Mouse (Mus musculus): ENCODE measurements around the gene Tmem141. TPM values are rescaled to one million over a fixed set of nuclear protein-coding genes. Genes with fewer than 3 reads are reported as not detected.
A peak's percentile ranks its signal among the peaks of the same experiment; 100 is the strongest.

The Tmem141 gene
- polyA plus RNA-seq, 1 experiment from 2014 or later = 13.4 TPM

DNA sequence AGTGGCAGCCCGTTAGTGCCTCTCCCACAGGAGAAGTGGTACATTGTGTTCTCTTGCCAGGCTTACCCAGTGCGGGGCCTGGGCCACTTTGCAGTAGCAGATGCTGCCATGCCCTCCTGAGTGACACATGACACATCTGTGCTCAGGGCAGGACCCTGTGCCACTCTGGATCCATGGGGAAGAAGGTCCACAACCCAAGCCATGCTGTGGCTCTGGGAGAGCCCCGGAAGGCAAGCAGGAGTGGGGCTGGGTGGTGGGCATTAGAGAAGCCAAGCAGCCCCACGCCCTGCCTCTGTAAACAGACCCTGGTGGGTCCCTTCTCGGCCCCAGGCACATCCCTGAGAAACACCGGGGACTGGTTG lies 38.7 kb downstream of the Tmem141 start:
- Histone ChIP-seq H3K27me3 (replicated peaks; ENCODE audit: control insufficient read depth, insufficient read depth, low read length) (peaks cover 31% of the 10 kb centered on the region), H3K36me3 (ENCODE audit: control insufficient read depth, insufficient read depth, low read length) (peaks cover 11% of the 10 kb centered on the region), H3K9me3 (ENCODE audit: control insufficient read depth, low read length) (no peaks in the 10 kb centered on the region), H3K27ac (ENCODE audit: low read depth, low read length) (no peak overlapping the region), H3K4me2 (no peak overlapping the region), H3K9ac (ENCODE audit: low read depth, low read length) (no peak overlapping the region), H3K4me3 (ENCODE audit: low read depth, low read length) (no peak overlapping the region), H3K4me1 (replicated peaks; ENCODE audit: control insufficient read depth, insufficient read depth, low read length) (peaks cover 26% of the 10 kb centered on the region)
- no peak for DNase-seq (ENCODE audit: low spot score)
- 82% methylated on average over 6 of the region's 6 CpGs for WGBS
- ATAC-seq (replicated peaks; ENCODE audit: low FRiP score) = no peak

DNA sequence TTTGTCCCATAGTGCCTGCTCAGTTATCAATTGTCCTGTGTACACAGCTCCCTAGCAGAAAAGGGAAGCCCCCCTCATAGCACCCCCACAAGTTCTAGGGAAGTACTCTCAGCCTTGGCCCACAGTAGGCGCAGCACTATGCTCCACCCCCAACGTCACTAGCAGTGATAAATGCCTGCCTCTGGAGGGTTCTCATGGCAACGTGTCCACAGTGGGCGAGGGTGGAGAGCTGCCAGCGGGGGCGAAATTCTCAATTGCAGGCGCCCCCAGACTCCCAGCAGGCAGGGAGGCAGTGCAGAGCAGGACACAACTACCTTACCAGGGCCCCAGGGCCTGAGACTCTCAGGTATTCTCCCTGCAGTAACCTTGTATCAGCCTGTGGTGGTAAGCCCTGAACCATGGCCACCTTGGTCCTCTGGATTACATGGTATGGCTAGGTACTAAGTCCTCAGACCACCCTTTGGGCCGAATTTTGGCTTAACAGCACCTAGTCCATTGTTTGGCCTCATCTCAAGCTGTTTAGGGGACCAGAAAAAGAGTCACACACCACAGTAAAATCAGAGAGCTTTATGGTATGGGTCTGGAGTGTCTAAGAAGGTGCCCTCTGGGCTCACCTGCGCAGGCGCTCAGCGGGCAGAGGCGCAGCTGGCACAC lies 39.2 kb downstream of the Tmem141 start:
- no peak overlapping the region for H3K27ac ChIP-seq (ENCODE audit: low read depth, low read length)
- H3K4me1 ChIP-seq (replicated peaks; ENCODE audit: control insufficient read depth, insufficient read depth, low read length) = peaks cover 31% of the 10 kb centered on the region
- no peak for DNase-seq (ENCODE audit: low spot score)
- H3K9ac ChIP-seq (ENCODE audit: low read depth, low read length) = 0 out of 2 replicates have a peak overlapping the region, but pooled peaks have one; percentile 4
- peak; percentile 42; the same call in 1 of the 2 replicates for ATAC-seq (replicated peaks; ENCODE audit: low FRiP score)
- H3K36me3 ChIP-seq (ENCODE audit: control insufficient read depth, insufficient read depth, low read length) = peaks cover 11% of the 10 kb centered on the region
- no peaks in the 10 kb centered on the region for H3K9me3 ChIP-seq (ENCODE audit: control insufficient read depth, low read length)
- peaks cover 36% of the 10 kb centered on the region for H3K27me3 ChIP-seq (replicated peaks; ENCODE audit: control insufficient read depth, insufficient read depth, low read length)
- no peak overlapping the region for H3K4me3 ChIP-seq (ENCODE audit: low read depth, low read length)
- 48% methylated on average over 12 of the region's 12 CpGs for WGBS
- no peak overlapping the region; the same call in 1 of the 2 replicates for H3K4me2 ChIP-seq

DNA sequence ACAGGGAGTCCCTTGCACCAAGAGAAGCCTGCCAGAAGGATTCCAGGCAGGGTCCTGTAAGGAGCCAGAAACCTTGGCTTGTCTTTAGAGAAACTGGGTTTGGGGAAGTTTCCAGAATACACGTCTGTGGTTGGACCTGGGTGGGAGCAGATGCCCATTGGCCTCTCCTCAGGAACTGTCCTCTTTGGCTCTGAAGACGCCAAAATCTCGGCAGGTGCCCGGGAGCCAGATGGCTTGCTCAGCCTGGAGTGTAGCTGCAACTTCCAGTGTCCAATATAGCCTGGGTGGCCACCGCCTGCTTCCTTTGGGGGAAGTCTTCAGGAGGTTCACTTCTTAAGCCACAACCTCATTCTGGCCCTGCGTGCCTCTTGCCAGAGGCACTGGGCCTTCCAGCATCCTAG lies 39.9 kb downstream of the Tmem141 start:
- Histone ChIP-seq H3K27me3 (replicated peaks; ENCODE audit: control insufficient read depth, insufficient read depth, low read length) (peaks cover 43% of the 10 kb centered on the region), H3K4me3 (ENCODE audit: low read depth, low read length) (peak overlapping the region; percentile 34; the same call in 1 of the 2 replicates), H3K9me3 (ENCODE audit: control insufficient read depth, low read length) (no peaks in the 10 kb centered on the region), H3K9ac (ENCODE audit: low read depth, low read length) (no peak overlapping the region), H3K27ac (ENCODE audit: low read depth, low read length) (no peak overlapping the region), H3K4me2 (peak overlapping the region; percentile 66), H3K36me3 (ENCODE audit: control insufficient read depth, insufficient read depth, low read length) (peaks cover 9% of the 10 kb centered on the region), H3K4me1 (replicated peaks; ENCODE audit: control insufficient read depth, insufficient read depth, low read length) (peaks cover 37% of the 10 kb centered on the region)
- DNase-seq (ENCODE audit: low spot score) = no peak
- ATAC-seq (replicated peaks; ENCODE audit: low FRiP score) = 0 out of 2 replicates have a peak, but pooled peaks have one; percentile 21
- 18% methylated on average over 6 of the region's 6 CpGs for WGBS

DNA sequence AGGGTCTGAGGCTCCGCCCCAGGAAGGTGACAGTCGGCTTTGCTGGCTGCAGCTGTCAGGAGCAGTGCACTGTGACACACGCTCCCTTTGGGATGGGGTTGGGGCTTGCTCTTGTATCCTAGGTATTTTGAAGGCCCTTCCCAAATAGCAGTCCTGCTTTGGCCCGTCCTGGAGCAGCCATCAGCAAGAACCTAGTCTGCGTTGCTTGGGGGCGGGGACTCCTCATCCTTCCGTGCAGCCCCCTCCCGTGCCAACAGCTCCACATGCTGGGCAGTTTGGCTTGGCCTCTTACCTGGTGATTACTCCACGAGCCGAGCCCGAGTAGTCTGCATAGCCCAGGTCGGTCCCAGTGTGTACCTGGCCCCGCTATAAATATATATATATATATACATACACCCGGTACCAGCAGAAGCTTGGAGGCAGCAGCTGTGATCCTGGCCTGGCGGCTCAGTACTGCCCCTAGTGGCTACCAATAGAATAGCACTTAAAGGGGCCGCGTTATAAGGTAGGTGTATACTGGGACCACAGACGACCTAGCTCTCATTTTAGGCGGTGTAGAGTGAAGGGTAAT lies 40.4 kb downstream of the Tmem141 start, which contains the start of gene Ajm1:
TSS of gene Ajm1 (minus strand) at position 464 of the 571 bp plus-strand sequence.
- 0 out of 2 replicates have a peak within 1 kb of the TSS, but pooled peaks have one; percentile 4 for H3K9ac ChIP-seq (ENCODE audit: low read depth, low read length)

DNA sequence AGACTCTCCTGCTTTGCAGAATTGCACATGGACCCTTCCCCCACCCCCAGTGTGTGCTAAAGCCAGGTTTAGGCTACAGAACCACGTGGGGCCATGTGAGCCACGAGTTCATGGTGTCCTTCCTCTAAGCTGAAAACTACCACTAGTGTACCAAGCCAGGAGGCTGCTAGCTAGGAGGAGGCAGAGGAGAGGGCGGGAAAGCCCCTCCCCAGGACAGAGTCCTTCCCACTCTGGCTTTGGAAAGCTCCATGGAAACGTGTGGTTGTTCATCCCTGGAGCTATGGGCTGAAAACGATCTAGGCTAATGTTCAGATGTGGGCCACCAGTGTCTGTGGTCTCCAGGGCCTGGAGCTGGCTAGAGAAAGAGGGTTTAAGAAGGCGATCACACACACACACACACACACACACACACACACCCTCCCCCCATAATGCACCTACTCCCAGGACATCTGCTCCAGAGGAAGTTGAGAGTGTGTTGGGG lies 41.1 kb downstream of the Tmem141 start:
- WGBS = 33% methylated on average over 6 of the region's 6 CpGs
- Histone ChIP-seq H3K36me3 (ENCODE audit: control insufficient read depth, insufficient read depth, low read length) (peaks cover 9% of the 10 kb centered on the region), H3K4me1 (replicated peaks; ENCODE audit: control insufficient read depth, insufficient read depth, low read length) (peaks cover 41% of the 10 kb centered on the region), H3K27ac (ENCODE audit: low read depth, low read length) (no peak overlapping the region), H3K4me2 (peak overlapping the region; percentile 66), H3K9ac (ENCODE audit: low read depth, low read length) (no peak overlapping the region), H3K27me3 (replicated peaks; ENCODE audit: control insufficient read depth, insufficient read depth, low read length) (peaks cover 56% of the 10 kb centered on the region), H3K9me3 (ENCODE audit: control insufficient read depth, low read length) (no peaks in the 10 kb centered on the region), H3K4me3 (ENCODE audit: low read depth, low read length) (peak overlapping the region; percentile 15; the same call in 1 of the 2 replicates)
- DNase-seq (ENCODE audit: low spot score) = no peak
- ATAC-seq (replicated peaks; ENCODE audit: low FRiP score) = no peak

More for the DNA sequence above, 40.4 kb downstream of the Tmem141 start, which contains the start of gene Ajm1:
- H3K4me1 ChIP-seq (replicated peaks; ENCODE audit: control insufficient read depth, insufficient read depth, low read length) = peaks cover 37% of the 10 kb centered on the region
- ATAC-seq (replicated peaks; ENCODE audit: low FRiP score) (peak; percentile 74), DNase-seq (ENCODE audit: low spot score) (peak; percentile 66)
- H3K27ac ChIP-seq (ENCODE audit: low read depth, low read length) = no peak within 1 kb of the TSS
- peak within 1 kb of the TSS; percentile 66 for H3K4me2 ChIP-seq
- H3K36me3 ChIP-seq (ENCODE audit: control insufficient read depth, insufficient read depth, low read length) = peaks cover 9% of the 10 kb centered on the region
- peak within 1 kb of the TSS; percentile 34 for H3K4me3 ChIP-seq (ENCODE audit: low read depth, low read length)
- H3K27me3 ChIP-seq (replicated peaks; ENCODE audit: control insufficient read depth, insufficient read depth, low read length) = peaks cover 48% of the 10 kb centered on the region
- WGBS = 7% methylated on average over 19 of the region's 19 CpGs
- no peaks in the 10 kb centered on the region for H3K9me3 ChIP-seq (ENCODE audit: control insufficient read depth, low read length)

DNA sequence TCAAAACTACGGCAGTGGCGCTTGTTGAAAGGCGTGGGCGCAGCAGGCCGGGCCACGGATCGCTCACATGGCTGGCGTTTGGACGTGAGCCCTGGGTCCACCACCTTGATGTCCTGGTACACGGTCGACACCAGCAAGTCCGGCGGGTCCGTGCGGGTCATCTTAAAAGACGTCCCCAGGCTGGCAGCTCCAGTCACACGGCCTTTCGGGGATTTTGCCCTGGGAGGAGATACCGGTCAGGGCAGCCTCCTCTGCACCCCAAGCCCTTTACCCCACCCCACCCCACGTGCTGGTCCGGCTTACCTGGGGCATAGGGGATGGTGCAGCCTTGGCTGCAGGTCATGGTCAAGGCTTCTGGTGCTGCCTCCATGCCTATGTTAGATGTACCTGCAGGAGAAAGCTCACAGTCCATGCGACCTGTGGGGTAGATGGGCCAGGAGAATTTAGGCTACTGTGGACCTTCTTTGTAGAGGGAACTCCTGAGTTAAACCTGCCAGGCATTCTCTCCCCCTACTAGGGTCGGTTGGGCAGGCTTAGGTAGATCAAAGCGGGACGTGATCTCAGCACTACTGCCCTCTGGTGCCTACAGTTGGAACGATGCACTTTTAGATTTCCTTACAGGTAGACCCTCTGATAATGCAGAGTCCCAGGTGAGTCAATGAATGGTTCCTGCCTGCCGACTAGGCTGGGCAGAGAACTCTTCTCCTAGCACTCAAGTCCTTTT lies 41.9 kb downstream of the Tmem141 start:
- peaks cover 45% of the 10 kb centered on the region for H3K4me1 ChIP-seq (replicated peaks; ENCODE audit: control insufficient read depth, insufficient read depth, low read length)
- ATAC-seq (replicated peaks; ENCODE audit: low FRiP score) = no peak
- H3K36me3 ChIP-seq (ENCODE audit: control insufficient read depth, insufficient read depth, low read length) = peaks cover 9% of the 10 kb centered on the region
- H3K9ac ChIP-seq (ENCODE audit: low read depth, low read length) = no peak overlapping the region
- H3K27me3 ChIP-seq (replicated peaks; ENCODE audit: control insufficient read depth, insufficient read depth, low read length) = peaks cover 57% of the 10 kb centered on the region
- no peak overlapping the region for H3K27ac ChIP-seq (ENCODE audit: low read depth, low read length)
- peak overlapping the region; percentile 30 for H3K4me3 ChIP-seq (ENCODE audit: low read depth, low read length)
- peak overlapping the region; percentile 42 for H3K4me2 ChIP-seq
- no peak for DNase-seq (ENCODE audit: low spot score)
- WGBS = 6% methylated on average over 27 of the region's 27 CpGs
- no peaks in the 10 kb centered on the region for H3K9me3 ChIP-seq (ENCODE audit: control insufficient read depth, low read length)

DNA sequence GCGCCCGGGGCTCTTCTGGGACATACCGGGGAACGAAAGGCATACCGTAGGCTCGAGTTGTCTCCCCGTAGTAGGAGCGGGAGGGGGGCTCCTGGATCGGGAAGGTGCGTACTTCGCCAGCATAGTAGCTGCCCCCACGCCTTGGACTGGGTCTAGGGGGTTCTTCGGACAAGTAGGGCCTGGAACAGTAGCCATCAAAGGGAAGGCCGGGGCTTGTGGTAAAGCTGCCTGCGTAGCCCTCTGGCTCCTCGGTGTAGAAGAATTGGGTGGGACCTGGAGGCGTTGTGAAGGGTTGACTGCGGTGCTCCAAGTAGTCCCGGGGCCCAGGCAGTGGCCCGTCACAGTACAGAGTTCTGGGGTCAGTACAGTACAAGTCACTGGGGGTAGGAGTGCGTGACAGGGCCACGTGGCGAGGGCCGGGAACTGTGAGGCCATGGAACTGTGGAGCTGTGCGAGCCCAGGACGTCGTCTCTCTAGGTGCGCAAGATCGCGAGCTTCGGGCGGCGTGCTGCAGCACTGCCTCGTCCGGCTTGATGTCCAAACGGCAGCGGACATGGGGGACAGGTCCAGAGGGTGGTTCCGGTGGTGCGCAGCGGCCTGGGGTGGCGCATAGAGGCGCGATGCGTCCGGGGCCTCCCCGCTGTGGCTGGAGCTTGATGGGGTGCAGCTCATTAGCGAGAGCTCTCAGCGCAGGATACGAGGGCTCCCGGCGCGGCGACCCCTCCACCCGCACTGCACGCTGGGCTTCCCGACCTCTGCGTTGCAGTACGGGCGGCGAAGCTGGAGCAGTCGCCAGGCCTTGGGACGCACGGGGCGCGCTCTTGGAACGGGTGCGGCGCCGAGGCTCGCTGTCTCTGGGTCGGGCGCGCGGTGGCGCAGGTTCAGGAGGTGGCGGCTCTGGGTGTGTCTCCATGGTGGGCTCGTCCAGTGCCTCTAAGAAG lies 42.7 kb downstream of the Tmem141 start:
- DNase-seq (ENCODE audit: low spot score) = no peak
- Histone ChIP-seq H3K36me3 (ENCODE audit: control insufficient read depth, insufficient read depth, low read length) (peaks cover 3% of the 10 kb centered on the region; the same call in 1 of the 2 replicates), H3K9me3 (ENCODE audit: control insufficient read depth, low read length) (no peaks in the 10 kb centered on the region), H3K9ac (ENCODE audit: low read depth, low read length) (no peak overlapping the region), H3K27me3 (replicated peaks; ENCODE audit: control insufficient read depth, insufficient read depth, low read length) (peaks cover 57% of the 10 kb centered on the region), H3K4me3 (ENCODE audit: low read depth, low read length) (peak overlapping the region; percentile 30), H3K4me2 (peak overlapping the region; percentile 42), H3K4me1 (replicated peaks; ENCODE audit: control insufficient read depth, insufficient read depth, low read length) (peaks cover 45% of the 10 kb centered on the region), H3K27ac (ENCODE audit: low read depth, low read length) (no peak overlapping the region)
- ATAC-seq (replicated peaks; ENCODE audit: low FRiP score) = no peak
- WGBS = 6% methylated on average over 77 of the region's 77 CpGs

All from liver, embryonic 11.5 days (tissue).